Mouse (Mus musculus): ENCODE results near the gene Mterf4. TPM values are rescaled to one million over a fixed set of nuclear protein-coding genes. Genes with fewer than 3 reads are reported as not detected.

The Mterf4 gene
- polyA plus RNA-seq (2017; shearing (Covaris generic)): 10.0 TPM

DNA sequence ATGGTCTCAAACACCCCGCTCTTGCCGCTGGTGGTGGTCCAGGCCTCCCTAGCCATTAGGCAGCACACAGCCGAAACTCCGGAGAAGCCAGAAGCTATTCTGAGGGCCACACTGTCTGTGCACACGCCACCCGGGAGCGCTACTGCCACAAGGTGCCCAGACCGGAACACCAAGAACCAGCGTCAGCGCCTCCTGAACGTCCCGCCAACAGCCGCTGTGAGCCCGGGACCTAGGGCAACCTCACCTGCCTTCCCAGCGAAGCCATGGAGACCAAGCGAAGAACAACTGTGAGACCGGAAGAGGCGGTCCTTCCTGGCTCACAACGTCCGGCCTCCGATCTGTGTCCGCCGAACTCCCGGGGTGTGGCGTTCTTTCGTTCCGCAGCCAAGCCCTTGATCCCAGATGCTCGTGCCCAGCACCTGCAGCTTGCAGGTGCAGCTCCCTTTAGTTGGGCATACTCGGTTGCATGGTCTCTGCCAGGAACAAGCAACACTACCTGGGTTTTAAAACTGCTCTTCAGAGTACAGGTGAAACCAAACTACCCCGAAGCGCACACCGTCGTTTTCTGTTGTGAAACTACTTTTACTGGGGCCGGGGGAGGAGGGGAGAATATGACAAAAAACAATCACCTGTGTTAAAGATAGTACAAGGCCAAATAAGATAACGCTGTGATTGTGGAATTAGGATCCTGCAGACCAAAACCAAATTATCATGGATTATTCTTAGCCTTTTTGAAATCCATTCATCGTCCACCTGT lies at the start of gene Mterf4:
Gene Mterf4 (minus strand): TSS at position 335 of the 757 bp plus-strand sequence.

DNA sequence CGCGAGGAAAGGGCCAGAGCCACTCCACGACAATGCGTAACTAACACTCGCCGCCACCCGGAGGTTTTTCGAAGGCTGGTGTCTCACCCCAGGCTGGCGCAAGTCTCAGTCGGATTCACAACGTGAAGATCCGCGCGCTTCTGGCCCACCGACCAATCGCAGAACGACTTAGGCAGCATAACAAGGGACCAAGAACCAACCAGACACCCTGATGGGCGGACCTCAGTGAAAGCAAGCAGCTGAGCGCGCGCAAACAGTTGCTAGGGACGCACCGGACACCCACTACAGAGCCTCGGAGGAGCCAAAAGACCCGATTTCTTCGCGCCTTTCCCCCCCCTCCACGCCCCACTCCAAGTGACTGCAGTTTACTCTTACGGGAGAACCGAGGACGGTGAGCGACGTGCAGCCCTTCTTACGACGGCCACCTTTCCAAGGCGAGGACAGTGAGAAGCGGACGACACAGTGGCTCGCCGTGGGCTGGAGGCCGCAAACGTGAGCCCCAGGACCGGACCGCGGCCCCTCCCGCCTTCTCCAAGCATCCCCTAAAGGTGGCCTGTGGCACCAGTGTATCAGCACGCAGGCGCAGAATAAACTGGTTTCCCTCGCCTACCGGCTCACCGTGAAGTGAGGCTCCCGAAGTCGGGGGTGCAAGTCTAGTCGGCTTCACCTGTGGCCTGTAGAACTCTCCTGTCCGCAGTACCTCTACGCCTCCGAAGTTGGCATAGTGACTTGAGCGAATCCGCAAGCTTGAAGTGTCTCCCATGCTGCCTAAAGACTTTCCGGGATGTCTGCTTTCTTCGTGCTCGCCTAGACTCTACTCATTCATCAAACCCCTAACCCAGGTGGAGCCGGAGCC lies 37.2 kb upstream of the Mterf4 start, which contains the start of the genes Ppp1r7 and Pask:
Gene Ppp1r7 (plus strand): TSS at position 207 of the 856 bp plus-strand sequence.
Gene Pask (minus strand): TSS at position 835 of the 856 bp plus-strand sequence.

Other genes starting within 250 kb of the Mterf4 start
- gene Kif1a, start 204.0 kb downstream of the Mterf4 start, polyA plus RNA-seq (2017; shearing (Covaris generic)): 0.22 TPM
- gene Agxt, start 170.7 kb downstream of the Mterf4 start, polyA plus RNA-seq (2017; shearing (Covaris generic)): not detected
- not detected for gene 2310007B03Rik, start 145.0 kb downstream of the Mterf4 start, polyA plus RNA-seq (2017; shearing (Covaris generic))
- gene Crocc2, start 137.2 kb downstream of the Mterf4 start, polyA plus RNA-seq (2017; shearing (Covaris generic)): 0.11 TPM
- gene Sned1, start 70.1 kb downstream of the Mterf4 start, polyA plus RNA-seq (2017; shearing (Covaris generic)): not detected
- 42.4 TPM for gene Ppp1r7, start 36.9 kb upstream of the Mterf4 start, polyA plus RNA-seq (2017; shearing (Covaris generic))
- 0.28 TPM for gene Pask, start 37.6 kb upstream of the Mterf4 start, polyA plus RNA-seq (2017; shearing (Covaris generic))
- not detected for gene Ano7, start 68.0 kb upstream of the Mterf4 start, polyA plus RNA-seq (2017; shearing (Covaris generic))
- 81.3 TPM for gene Hdlbp, start 172.9 kb upstream of the Mterf4 start, polyA plus RNA-seq (2017; shearing (Covaris generic))
- gene Farp2, start 206.2 kb upstream of the Mterf4 start, polyA plus RNA-seq (2017; shearing (Covaris generic)): 2.5 TPM